Mouse (Mus musculus): Measurements from ENCODE around the gene Steap1. TPM values are rescaled to one million over a fixed set of nuclear protein-coding genes. Genes with fewer than 3 reads are reported as not detected.

Gene Steap1
- 16.6 and 21.8 TPM in 2 replicates for polyA plus RNA-seq (2011; ENCODE audit: insufficient read depth, insufficient read length, low read depth, missing spikeins)

- peak within 1 kb of the TSS; percentile 93 for H3K9ac ChIP-seq (ENCODE audit: low read depth, poor library complexity, severe bottlenecking)
- no peaks in the 10 kb centered on the region for H3K9me3 ChIP-seq (replicated peaks; ENCODE audit: control insufficient read depth, insufficient read depth, low read length, poor library complexity, severe bottlenecking)
- TF ChIP-seq POLR2A (IDR thresholded peaks at IDR 0.05; ENCODE audit: insufficient read depth, low read length): no peak
- TF ChIP-seq CTCF (IDR thresholded peaks at IDR 0.05; ENCODE audit: low read depth, low read length): peak; percentile 67
- TF ChIP-seq EP300 (IDR thresholded peaks at IDR 0.05; ENCODE audit: insufficient read depth, low read depth, low read length): 0 out of 2 replicates have a peak, but pooled peaks have one; percentile 3
- no peaks in the 10 kb centered on the region for H3K36me3 ChIP-seq (ENCODE audit: control insufficient read depth, insufficient read depth, low read length, poor library complexity, severe bottlenecking)
- peak within 1 kb of the TSS; percentile 66 for H3K4me3 ChIP-seq (ENCODE audit: low read depth, low read length)
- no peaks in the 10 kb centered on the region for H3K4me1 ChIP-seq (ENCODE audit: control insufficient read depth, insufficient read depth, low read length)
- H3K27ac ChIP-seq (ENCODE audit: insufficient read depth, low read length): no peak within 1 kb of the TSS
- no peaks in the 10 kb centered on the region for H3K27me3 ChIP-seq (ENCODE audit: control insufficient read depth, insufficient read depth, low read length, poor library complexity, severe bottlenecking)
Observed at GRCm38 (mm10) chr5:5748866-5749682, at the start of gene Steap1. TSS of gene Steap1 (minus strand) at chr5:5749326.

- Histone ChIP-seq H3K27ac (ENCODE audit: insufficient read depth, low read length) (no peak overlapping the region), H3K36me3 (ENCODE audit: control insufficient read depth, insufficient read depth, low read length, poor library complexity, severe bottlenecking) (no peaks in the 10 kb centered on the region), H3K27me3 (ENCODE audit: control insufficient read depth, insufficient read depth, low read length, poor library complexity, severe bottlenecking) (no peaks in the 10 kb centered on the region), H3K9ac (ENCODE audit: low read depth, poor library complexity, severe bottlenecking) (no peak overlapping the region), H3K4me3 (ENCODE audit: low read depth, low read length) (no peak overlapping the region), H3K9me3 (replicated peaks; ENCODE audit: control insufficient read depth, insufficient read depth, low read length, poor library complexity, severe bottlenecking) (peaks cover 24% of the 10 kb centered on the region), H3K4me1 (ENCODE audit: control insufficient read depth, insufficient read depth, low read length) (no peaks in the 10 kb centered on the region)
- TF ChIP-seq EP300 (IDR thresholded peaks at IDR 0.05; ENCODE audit: insufficient read depth, low read depth, low read length) (no peak), POLR2A (IDR thresholded peaks at IDR 0.05; ENCODE audit: insufficient read depth, low read length) (no peak), CTCF (IDR thresholded peaks at IDR 0.05; ENCODE audit: low read depth, low read length) (no peak)
Observed at GRCm38 (mm10) chr5:5787106-5787505, 38.0 kb upstream of the Steap1 start.

- H3K27me3 ChIP-seq (ENCODE audit: control insufficient read depth, insufficient read depth, low read length, poor library complexity, severe bottlenecking): no peaks in the 10 kb centered on the region
- H3K9ac ChIP-seq (ENCODE audit: low read depth, poor library complexity, severe bottlenecking): no peak overlapping the region
- H3K36me3 ChIP-seq (ENCODE audit: control insufficient read depth, insufficient read depth, low read length, poor library complexity, severe bottlenecking): no peaks in the 10 kb centered on the region
- H3K4me3 ChIP-seq (ENCODE audit: low read depth, low read length): no peak overlapping the region
- no peaks in the 10 kb centered on the region for H3K4me1 ChIP-seq (ENCODE audit: control insufficient read depth, insufficient read depth, low read length)
- no peak overlapping the region for H3K27ac ChIP-seq (ENCODE audit: insufficient read depth, low read length)
- H3K9me3 ChIP-seq (replicated peaks; ENCODE audit: control insufficient read depth, insufficient read depth, low read length, poor library complexity, severe bottlenecking): no peaks in the 10 kb centered on the region
- no peak for TF ChIP-seq CTCF (IDR thresholded peaks at IDR 0.05; ENCODE audit: low read depth, low read length)
- TF ChIP-seq EP300 (IDR thresholded peaks at IDR 0.05; ENCODE audit: insufficient read depth, low read depth, low read length): no peak
- TF ChIP-seq POLR2A (IDR thresholded peaks at IDR 0.05; ENCODE audit: insufficient read depth, low read length): no peak
Observed at GRCm38 (mm10) chr5:5756392-5757019, 7.4 kb upstream of the Steap1 start.

- H3K27me3 ChIP-seq (ENCODE audit: control insufficient read depth, insufficient read depth, low read length, poor library complexity, severe bottlenecking): no peaks in the 10 kb centered on the region
- no peak overlapping the region for H3K27ac ChIP-seq (ENCODE audit: insufficient read depth, low read length)
- no peak for TF ChIP-seq EP300 (IDR thresholded peaks at IDR 0.05; ENCODE audit: insufficient read depth, low read depth, low read length)
- no peak for TF ChIP-seq POLR2A (IDR thresholded peaks at IDR 0.05; ENCODE audit: insufficient read depth, low read length)
- peak; percentile 79 for TF ChIP-seq CTCF (IDR thresholded peaks at IDR 0.05; ENCODE audit: low read depth, low read length)
- H3K4me3 ChIP-seq (ENCODE audit: low read depth, low read length): no peak overlapping the region
- no peaks in the 10 kb centered on the region for H3K9me3 ChIP-seq (replicated peaks; ENCODE audit: control insufficient read depth, insufficient read depth, low read length, poor library complexity, severe bottlenecking)
- no peak overlapping the region for H3K9ac ChIP-seq (ENCODE audit: low read depth, poor library complexity, severe bottlenecking)
- no peaks in the 10 kb centered on the region for H3K36me3 ChIP-seq (ENCODE audit: control insufficient read depth, insufficient read depth, low read length, poor library complexity, severe bottlenecking)
- no peaks in the 10 kb centered on the region for H3K4me1 ChIP-seq (ENCODE audit: control insufficient read depth, insufficient read depth, low read length)
Observed at GRCm38 (mm10) chr5:5755039-5755438, 5.9 kb upstream of the Steap1 start.

- Histone ChIP-seq H3K4me3 (ENCODE audit: low read depth, low read length) (peak overlapping the region; percentile 66), H3K4me1 (ENCODE audit: control insufficient read depth, insufficient read depth, low read length) (no peaks in the 10 kb centered on the region), H3K9me3 (replicated peaks; ENCODE audit: control insufficient read depth, insufficient read depth, low read length, poor library complexity, severe bottlenecking) (no peaks in the 10 kb centered on the region), H3K27ac (ENCODE audit: insufficient read depth, low read length) (no peak overlapping the region), H3K36me3 (ENCODE audit: control insufficient read depth, insufficient read depth, low read length, poor library complexity, severe bottlenecking) (no peaks in the 10 kb centered on the region), H3K9ac (ENCODE audit: low read depth, poor library complexity, severe bottlenecking) (peak overlapping the region; percentile 93), H3K27me3 (ENCODE audit: control insufficient read depth, insufficient read depth, low read length, poor library complexity, severe bottlenecking) (no peaks in the 10 kb centered on the region)
- peak; percentile 2 for TF ChIP-seq CTCF (IDR thresholded peaks at IDR 0.05; ENCODE audit: low read depth, low read length)
- no peak for TF ChIP-seq EP300 (IDR thresholded peaks at IDR 0.05; ENCODE audit: insufficient read depth, low read depth, low read length)
Observed at GRCm38 (mm10) chr5:5749772-5750222, 671 bp upstream of the Steap1 start.

- H3K4me3 ChIP-seq (ENCODE audit: low read depth, low read length): no peak overlapping the region
- no peaks in the 10 kb centered on the region for H3K27me3 ChIP-seq (ENCODE audit: control insufficient read depth, insufficient read depth, low read length, poor library complexity, severe bottlenecking)
- H3K9ac ChIP-seq (ENCODE audit: low read depth, poor library complexity, severe bottlenecking): no peak overlapping the region
- TF ChIP-seq POLR2A (IDR thresholded peaks at IDR 0.05; ENCODE audit: insufficient read depth, low read length): no peak
- TF ChIP-seq EP300 (IDR thresholded peaks at IDR 0.05; ENCODE audit: insufficient read depth, low read depth, low read length): no peak
- no peak for TF ChIP-seq CTCF (IDR thresholded peaks at IDR 0.05; ENCODE audit: low read depth, low read length)
- no peaks in the 10 kb centered on the region for H3K9me3 ChIP-seq (replicated peaks; ENCODE audit: control insufficient read depth, insufficient read depth, low read length, poor library complexity, severe bottlenecking)
- H3K27ac ChIP-seq (ENCODE audit: insufficient read depth, low read length): no peak overlapping the region
- no peaks in the 10 kb centered on the region for H3K4me1 ChIP-seq (ENCODE audit: control insufficient read depth, insufficient read depth, low read length)
- peaks cover 4% of the 10 kb centered on the region; the same call in 1 of the 2 replicates for H3K36me3 ChIP-seq (ENCODE audit: control insufficient read depth, insufficient read depth, low read length, poor library complexity, severe bottlenecking)
Observed at GRCm38 (mm10) chr5:5734445-5734844, 14.7 kb downstream of the Steap1 start.
